Mouse (Mus musculus): ENCODE measurements around the gene Vmn1r218.
"Not testable (repeated sequence)": the region's sequence is repeated elsewhere in the genome, so short reads cannot be mapped to it uniquely, and the experiment has no call there.

The Vmn1r218 gene

GRCm38 (mm10) chr13:23133099-23133498 lies at the start of gene Vmn1r218:
Gene Vmn1r218, plus strand, starts transcription at chr13:23133155.
- DNase-seq: no peak

GRCm38 (mm10) chr13:23094386-23094785 lies 38.6 kb upstream of the Vmn1r218 start:
- no peak for DNase-seq

- DNase-seq: not testable (repeated sequence)
Measured at GRCm38 (mm10) chr13:23118126-23118525, 14.8 kb upstream of the Vmn1r218 start, which contains the start of gene Vmn1r217. Gene Vmn1r217, minus strand, starts transcription at chr13:23118226.

- DNase-seq: no peak
Measured at GRCm38 (mm10) chr13:23120611-23121010, 12.3 kb upstream of the Vmn1r218 start.

GRCm38 (mm10) chr13:23133501-23133900 lies 546 bp downstream of the Vmn1r218 start:
- DNase-seq: no peak

GRCm38 (mm10) chr13:23138880-23139279 lies 5.9 kb downstream of the Vmn1r218 start:
- DNase-seq: no peak

GRCm38 (mm10) chr13:23157848-23158247 lies 24.9 kb downstream of the Vmn1r218 start:
- DNase-seq: no peak

GRCm38 (mm10) chr13:23159012-23159411 lies 26.1 kb downstream of the Vmn1r218 start, which contains the start of gene Vmn1r219:
Gene Vmn1r219, plus strand, starts transcription at chr13:23159312.
- no peak for DNase-seq

- not testable (repeated sequence) for DNase-seq
Measured at GRCm38 (mm10) chr13:23166471-23166870, 33.5 kb downstream of the Vmn1r218 start.

GRCm38 (mm10) chr13:23187875-23188274 lies 54.9 kb downstream of the Vmn1r218 start, which contains the start of gene Vmn1r220:
Gene Vmn1r220, minus strand, starts transcription at chr13:23187975.
- DNase-seq: no peak

Measured in cerebellum, adult 9-10 months (tissue).